Mouse (Mus musculus): ENCODE measurements around the gene Bcar1. TPM values are rescaled to one million over a fixed set of nuclear protein-coding genes. Genes with fewer than 3 reads are reported as not detected.

The Bcar1 gene
- polyA plus RNA-seq, 1 experiment from 2014 or later, result 4.1 TPM

DNA sequence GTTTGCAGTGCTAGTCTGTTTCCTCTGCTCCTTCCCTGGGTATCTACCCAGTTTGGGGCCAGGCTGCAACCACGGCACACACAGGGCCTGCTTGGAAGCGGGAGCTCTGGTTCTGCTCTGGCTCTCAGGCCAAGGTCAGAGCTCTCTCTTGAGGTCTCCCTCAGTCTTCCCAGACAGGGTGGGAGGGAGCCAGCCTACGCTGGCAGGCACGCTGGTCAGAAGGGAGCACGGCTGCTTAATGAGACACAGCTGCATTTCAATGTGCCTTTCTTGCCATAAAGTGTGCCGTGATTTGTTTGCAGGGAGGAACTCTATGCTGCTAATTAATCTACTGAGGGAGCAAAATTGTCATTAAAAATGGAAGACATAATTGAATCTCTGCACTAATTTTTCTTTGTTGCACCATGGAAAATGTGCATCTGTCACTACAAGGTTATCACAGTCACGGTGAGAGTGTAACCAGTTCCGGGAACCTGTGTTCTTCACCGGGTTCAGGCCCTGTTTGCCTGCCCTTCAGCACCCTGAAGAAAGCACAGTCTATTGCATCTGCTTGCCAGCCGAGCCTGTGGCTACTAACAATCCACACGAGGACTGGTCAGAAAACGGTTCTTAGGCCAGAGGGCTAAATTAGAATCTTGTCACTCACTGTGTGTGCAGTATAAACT is 26.3 kb upstream of the Bcar1 start:
- no peak for DNase-seq (ENCODE audit: low spot score)

DNA sequence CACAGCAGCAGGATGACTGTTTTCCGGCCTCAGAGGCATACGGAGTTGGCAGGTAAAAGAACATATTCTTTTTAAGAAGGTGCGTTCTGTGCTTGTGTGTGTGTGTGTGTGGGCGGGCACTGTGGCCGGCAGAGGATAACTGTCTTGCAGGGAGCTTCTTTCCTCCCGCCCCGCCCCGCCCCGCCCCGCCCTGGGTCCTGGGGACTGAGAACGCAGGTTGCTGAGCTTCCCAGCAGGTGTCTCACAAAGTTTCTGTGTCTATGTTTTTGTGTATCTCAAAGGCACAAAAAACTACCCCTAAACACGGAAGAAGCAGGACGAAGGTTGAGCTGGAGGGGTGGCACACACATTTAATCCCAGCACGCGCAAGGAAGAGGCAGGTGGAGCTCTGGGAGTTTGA is 25.7 kb upstream of the Bcar1 start:
- DNase-seq (ENCODE audit: low spot score), result no peak

DNA sequence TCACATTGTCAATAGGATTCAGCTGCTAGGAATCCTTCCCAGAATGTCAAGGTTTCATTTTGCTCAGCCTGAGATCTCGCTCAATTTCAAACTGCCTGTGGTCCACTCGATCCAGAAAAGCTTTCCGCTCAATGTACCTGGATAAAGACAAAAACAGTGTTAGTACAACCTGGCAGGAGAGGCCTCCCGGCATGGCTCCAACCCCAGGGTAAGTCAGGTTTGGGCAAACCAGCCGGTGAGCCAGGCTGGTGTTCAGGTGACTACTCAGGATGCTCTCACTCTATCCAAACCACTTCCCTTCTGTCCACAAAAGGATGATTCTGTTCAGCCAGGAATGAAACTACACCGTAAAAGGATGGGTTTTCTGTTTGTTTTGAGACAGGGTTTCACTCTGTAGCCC is 25.0 kb upstream of the Bcar1 start:
- no peak for DNase-seq (ENCODE audit: low spot score)

DNA sequence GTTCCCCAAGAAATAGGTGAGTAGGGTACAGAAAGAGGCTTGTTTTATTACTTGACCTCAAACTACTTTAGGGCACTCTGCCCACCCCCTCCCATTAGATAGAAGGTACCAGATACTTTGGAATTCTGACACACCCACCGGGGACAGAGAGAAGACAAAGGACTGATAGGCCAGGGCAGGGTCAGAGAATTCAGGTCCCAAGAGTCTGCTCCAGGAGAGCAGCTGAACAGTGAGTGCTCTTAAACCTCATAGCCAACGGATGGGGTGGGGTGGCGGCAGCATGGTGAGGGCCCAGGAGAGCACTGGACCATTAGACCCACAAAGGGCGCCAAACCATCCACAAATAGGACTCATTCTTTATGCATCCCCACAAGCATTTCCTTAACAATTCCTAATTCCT is 22.0 kb upstream of the Bcar1 start:
- no peak for DNase-seq (ENCODE audit: low spot score)

DNA sequence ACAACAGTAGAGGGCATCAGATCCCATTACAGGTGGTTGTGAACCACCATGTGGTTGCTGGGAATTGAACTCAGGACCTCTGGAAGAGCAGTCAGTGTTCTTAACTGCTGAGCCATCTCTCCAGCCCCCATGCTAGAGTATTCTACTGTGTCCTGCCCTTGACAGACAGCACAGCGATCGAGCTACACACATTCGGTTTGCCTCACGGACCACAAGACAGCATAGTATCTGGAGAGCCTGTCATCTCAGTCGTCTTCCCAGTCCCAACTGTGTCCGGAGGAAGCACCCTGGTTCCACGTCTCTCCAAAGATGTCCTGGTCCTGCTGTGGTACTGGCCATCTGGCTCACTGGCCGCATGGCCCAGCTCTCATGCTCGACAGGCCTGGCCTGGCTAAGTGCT is 21.5 kb upstream of the Bcar1 start:
- DNase-seq (ENCODE audit: low spot score), result no peak

DNA sequence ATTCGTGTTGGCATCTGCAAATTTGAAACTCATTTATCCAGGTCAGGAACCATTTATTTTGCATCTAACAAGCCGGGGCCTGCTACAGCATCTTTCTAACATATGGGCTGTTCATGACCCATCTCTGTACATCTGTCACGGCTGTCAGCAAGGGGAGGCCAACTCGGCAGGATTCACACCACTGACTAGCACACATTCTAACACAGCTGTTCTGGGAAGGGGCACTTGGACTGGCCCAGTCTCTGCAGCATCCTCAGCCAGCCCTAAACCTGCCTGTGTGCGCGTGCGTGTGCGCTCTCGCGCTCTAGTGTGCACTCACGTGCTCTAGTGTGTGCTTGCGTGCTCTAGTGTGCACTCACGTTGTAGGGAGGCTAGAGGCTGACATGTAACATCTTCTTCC is 17.1 kb upstream of the Bcar1 start:
- no peak for DNase-seq (ENCODE audit: low spot score)

DNA sequence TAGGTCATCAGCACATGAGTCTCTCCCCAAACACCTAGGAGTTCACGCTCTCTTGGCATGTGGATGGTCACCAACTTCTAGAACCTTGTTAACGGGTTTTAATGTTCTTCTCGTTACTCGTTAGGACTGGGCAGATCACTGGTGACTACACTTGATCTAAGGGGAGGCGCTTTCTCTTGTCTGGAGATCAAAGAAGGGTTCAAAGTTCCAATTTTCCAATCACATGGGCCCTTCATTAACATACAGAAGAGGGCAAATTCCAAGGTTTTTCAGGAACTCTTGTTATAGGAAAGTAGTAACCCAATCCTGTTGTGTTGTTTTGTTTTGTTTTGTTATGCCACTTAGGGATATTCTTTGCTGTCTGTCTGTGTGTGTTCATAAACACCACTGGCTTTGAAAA is 15.2 kb upstream of the Bcar1 start:
- DNase-seq (ENCODE audit: low spot score), result no peak

DNA sequence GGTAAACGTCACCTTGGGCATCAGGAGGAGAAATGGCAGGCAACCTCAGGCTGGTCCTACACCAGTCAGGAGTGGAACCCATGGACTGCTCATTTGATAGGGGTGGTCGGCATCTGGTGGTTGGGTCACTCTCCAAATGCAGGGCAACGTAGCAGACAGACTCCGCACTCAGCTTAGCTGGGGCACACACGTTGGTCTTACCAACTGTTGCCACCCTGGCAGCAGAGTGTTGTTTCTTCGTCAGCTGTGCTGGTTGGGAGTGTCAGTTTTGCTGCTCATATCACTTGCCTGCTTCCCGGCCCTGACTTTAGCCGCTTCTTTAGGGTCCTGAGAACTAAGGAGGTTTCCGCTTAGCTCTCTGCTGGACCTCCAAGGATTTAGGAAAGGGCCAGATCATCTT is 14.0 kb upstream of the Bcar1 start:
- no peak for DNase-seq (ENCODE audit: low spot score)

DNA sequence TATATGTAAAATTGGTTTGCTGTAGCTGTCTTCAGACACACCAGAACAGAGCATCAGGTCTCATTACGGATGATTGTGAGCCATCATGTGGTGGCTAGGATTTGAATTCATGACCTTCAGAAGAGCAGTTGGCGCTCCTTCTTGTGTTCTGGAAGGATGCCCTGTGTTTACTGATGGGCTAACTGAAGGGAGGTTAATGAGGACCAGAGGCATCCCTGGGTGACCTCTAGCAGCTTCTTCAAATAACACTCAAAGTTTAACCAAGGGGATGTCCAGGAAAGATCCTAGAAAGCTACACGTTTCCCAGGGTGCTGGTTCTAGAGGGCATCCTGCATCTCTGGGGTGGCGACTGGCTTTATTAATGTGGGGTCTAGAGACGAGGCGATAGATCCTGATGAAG is 11.1 kb upstream of the Bcar1 start:
- no peak for DNase-seq (ENCODE audit: low spot score)

DNA sequence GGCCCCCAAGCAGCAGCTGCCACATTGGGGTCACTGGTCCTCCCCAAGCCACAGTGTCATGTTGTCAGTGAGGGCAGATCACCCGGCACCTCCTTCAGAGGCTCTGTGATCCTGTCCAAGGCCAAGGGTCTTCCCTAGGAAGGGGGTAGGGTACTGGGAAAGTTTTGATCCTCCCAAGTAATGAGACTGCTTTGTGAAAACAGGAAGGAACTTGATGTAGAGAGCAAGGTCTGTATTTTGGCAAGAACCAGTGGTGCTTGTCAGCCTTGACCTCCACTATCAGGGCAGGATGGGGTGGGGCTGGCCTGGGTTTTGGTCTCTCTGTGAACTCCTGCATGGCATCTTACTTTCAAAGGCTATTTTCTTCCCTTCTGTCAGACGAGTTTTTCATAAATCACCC is 10.5 kb upstream of the Bcar1 start:
- DNase-seq (ENCODE audit: low spot score), result no peak

DNA sequence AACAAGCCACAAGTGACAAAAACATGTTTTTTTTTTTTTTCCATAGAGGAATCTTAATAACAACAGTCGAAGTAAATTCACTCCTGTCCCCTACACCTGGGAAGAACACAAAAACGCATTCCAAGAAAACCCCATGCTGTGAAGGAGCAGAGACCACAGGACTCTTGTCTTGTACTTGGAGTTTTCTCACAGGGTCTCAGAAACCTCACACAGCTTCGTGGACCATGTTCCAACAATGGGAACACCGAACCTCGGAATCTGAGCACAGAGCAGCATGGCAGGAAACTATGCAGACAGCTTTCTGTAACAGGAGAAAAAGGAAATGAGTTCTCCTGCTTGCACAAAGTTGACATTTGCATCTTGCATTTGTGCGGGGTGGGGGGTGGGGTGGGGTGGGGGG is 5.2 kb upstream of the Bcar1 start:
- no peak for DNase-seq (ENCODE audit: low spot score)

DNA sequence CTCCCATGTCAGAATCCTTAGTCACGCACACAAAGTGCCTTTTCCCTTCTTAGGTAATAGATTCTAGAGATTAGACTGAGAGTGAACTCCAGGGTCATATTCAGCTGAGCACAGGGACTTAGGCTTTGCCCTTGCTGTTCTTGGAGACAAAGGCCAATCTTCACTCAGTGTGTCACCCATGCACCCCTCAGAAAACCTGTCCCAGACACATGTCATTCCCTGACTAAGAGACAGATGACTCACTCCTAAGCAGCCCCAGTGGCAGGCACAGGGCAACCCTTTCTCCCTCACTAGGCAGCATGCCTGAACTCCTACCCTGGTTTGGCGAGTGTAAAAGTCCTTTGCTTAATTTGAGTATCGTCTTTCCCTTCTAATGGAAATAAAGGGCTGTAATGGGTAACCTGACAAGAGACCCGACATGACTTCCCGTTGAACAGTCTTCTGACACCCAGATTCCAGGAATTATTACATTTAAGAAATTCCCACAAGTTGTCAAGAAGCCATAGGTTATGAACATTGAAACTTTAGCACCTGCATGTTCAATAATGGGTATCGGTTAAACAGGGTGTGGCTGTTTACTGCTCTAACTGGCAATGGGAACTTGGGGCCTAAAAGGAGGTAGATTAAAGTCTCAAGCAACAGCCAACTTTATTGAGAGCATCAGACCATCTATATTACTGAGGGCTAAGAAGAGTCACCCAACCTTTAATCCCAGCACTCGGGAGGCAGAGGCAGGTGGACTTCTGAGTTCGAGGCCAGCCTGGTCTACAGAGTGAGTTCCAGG is 4.4 kb upstream of the Bcar1 start:
- DNase-seq (ENCODE audit: low spot score), result no peak

DNA sequence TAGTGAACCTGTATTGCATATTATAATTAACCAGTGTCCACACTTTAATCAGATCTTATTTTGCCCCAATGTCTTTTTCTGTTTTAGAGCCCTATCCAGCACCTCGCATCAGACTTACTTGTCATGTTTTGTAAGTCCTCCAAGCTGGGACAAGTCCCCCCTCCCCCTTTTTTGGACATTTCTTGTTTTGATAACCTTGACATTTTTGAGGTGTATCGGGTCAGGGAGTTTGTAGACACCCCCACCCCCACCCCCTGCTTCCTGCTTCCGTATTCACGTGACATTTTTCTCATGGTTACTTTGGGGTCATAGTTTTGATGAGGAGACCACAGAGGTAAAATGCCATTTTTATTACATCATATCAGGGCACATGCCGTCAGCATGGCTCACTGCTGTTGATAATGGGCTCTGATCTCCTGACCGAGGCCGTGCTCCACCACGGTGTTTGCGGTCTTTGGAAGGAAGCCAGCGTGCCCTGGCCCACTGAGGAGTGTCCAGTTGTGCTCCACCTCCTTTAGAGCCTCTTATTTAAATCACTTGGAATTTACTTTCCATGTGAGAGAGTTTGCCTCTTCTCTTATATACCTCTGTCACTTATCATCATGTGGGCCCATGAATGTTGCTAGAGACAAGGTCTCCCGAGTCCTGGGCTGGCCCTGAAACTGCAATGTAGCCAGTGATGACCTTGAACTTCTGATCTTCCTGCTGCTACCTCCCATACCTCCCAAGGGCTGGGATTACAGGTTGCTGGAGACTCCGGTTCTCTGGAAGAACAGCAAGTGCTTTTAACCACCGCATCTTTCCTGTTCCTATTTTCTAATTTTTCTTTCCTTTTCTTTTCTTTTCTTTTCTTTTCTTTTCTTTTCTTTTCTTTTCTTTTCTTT is 3.2 kb upstream of the Bcar1 start:
- no peak for DNase-seq (ENCODE audit: low spot score)

DNA sequence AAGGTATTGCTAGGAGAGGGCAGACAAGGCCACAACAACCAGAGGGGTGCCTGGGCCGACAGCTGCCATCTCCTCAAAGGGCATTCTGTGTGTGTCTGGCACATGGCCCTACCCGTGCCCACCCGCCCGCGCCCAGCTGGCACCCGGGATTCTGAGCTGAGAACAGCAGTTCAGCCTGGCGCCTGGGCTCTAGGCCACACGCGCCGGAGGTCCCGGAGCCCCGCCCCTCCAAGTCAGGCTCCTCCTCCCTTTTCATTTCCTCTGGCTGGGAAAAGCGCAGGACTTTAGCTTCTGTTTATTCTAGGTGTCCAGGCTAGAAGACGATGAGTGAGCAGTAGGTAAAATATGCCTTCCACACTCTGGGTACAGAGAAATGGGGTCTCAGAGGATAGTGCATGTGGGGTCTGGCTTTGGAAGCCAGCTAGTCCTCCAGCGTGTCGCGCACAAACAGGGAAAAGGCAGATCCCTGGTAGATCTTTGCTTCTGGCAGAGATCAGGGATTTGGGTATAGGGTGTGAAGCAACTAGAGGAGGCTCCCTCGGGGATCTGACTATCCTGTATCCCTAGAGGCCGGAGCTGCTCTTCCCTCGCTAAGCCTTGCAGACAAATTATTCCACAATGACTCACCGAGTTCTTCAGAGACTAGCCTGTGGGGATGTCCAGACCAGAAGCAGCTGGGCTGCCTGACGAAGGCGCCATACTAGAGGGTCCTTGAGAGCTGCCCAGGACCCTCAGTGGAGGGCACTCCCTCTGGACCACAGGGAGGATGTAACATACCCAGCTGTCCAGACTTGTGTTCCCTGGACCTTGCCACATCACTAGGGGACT is 2.2 kb upstream of the Bcar1 start:
- peak; percentile 11 for DNase-seq (ENCODE audit: low spot score)

DNA sequence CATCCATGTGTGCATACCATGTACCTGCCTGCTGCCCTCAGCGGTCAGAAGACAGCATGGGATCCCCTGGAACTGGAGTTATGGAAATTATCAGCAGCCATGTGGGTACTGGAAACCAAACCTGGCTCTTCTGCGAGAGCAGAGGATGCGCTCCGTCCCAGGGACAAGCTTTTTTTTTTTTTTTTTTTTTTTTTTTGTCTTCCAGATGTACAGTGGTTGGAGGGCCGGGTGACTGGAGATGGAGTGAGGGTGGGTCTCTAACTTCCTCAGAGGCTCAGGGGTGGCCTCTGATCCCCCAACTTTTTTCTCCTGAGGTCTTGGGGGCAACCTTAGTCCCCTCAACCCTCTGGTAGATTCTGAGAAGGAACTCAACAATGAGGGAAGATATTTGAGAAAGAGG is 1.5 kb upstream of the Bcar1 start:
- no peak for DNase-seq (ENCODE audit: low spot score)

DNA sequence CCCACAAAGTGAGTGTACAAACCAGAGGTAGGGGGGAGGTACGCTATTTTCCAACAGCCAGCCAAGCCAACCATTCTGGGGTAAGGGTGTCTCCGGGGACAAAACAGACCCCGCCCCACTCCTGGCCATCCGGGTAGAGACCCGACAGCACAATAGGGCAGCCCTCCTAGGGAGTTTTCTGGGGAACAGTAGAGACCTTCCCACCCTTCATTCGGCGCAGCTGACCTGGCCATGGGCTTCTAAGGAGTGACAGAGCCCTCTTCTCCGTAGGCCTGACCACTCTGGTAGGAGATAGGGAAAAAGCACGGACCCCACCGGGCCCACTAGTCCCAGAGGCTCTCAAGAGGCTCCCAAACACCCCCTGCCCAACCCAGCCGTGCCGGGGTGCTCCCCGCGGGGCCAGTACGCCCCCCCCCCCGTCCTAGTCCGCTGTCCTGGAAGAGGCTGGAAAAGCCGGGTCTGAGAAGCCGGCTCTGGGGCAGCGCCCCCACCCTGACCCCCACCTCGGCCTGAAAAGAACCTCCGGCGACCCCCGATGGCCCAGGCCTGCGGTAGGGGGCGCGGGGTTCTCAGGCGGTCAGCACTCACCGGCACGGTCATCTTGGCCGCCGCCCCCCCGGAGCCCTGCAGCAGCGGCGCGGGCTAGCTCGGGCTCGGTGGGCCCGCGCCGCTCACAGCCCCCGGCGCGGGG is 363 bp downstream of the Bcar1 start:
- no peak for DNase-seq (ENCODE audit: low spot score)

DNA sequence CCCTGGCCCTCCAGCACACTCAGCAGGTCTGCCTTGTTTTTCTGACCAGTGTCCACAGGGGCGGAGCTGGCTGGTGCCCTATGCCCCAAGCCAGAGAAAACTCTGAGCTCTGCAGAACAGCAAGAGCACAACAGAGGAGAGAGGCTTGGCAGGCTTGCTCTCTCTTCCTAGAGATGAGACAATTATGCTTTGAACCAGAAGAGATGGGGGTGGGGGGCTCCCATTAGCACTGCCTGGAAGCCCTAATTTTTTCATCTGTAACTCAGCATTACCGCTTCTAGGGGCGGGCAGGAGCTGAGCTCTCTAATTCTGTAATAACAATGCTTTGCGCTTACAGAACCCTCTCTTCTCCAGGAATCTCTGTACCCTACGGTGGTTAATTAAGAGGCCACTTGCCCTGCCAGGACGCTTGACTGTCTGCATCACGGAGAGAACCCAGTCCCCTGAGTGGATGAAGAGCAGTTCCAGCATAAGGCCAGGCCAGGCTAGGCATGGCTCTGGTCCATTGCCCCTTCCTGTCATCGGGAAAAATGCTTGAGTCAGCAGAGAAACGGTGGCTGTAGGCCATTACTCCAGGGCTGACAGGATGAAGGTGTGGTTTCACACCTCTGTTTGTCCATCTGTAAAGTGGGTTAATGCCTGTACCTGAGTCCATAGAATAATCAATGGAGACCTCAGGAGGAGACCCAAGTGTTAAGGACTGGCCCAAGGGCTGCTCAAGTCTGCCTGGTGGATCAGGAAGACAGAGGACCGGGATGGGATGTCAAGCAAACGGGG is 1.2 kb downstream of the Bcar1 start:
- DNase-seq (ENCODE audit: low spot score), result no peak

DNA sequence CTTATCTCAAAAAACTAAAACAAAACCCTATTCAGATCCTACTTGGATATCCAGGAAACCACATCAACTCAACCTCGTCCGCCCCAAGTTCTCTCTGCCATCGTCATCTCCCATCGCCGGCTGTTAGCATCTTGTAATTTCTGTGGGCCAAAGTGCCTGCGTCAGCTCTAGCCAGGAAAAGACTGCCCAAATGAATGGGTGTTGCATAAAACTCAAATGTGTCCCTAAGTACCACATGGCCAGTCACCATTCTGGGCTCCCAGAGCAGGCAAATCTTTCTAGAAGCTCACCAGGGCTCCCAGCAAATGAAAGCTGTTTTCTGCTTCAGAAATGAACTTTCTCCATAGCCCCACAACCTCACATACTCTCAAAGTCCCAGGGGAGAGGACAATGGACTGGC is 2.1 kb downstream of the Bcar1 start:
- DNase-seq (ENCODE audit: low spot score), result no peak

DNA sequence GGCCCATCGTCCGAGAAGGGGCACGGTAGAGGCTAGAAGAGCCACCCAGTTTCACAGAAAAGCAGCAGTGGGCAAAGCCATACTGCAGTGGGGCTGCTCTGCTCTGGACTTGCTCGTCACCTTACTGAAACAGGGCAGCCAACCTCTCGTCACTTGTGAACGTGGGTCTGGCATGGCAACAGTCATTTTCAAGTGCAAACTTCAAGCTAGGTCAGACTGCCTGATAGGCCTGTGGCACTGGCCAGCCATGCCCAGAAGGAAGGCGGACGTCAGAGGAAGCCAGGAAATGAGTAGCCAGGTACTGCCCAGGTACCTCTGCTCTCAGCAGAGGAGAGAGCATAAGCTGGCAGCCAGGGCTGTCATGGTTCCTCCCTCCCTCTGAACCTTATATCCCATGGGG is 2.6 kb downstream of the Bcar1 start:
- no peak for DNase-seq (ENCODE audit: low spot score)

DNA sequence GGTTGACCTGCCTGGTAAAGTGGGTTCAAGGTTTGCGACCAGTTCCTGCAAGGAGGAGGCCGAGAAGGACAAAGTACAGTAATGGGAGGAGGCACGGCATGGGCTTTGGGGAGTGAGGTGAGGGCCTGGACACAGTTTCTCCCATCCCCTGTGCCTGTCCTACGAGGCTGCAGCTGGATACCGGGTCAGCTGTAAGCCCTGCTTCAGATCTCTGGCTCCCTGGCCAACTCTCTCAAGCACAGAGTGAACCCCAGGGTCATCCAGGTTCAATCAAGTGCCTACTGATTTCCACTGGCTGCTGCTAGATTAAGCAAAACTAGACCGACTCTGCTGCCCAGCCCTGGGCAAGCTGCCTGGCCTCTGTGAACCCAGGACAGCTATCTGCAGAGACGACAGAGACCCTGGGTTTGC is 3.3 kb downstream of the Bcar1 start:
- no peak for DNase-seq (ENCODE audit: low spot score)
